Mouse (Mus musculus): ENCODE data around the gene Adamts12. TPM values are rescaled to one million over a fixed set of nuclear protein-coding genes. Genes with fewer than 3 reads are reported as not detected.
A peak's percentile ranks its signal among the peaks of the same experiment; 100 is the strongest.

The Adamts12 gene
- total and polyA plus RNA-seq, 2 experiments from 2014 or later, result 0.58 to 5.4 TPM

GRCm38 (mm10) chr15:11037376-11037695 is 27.3 kb upstream of the Adamts12 start:
- H3K4me3 ChIP-seq (ENCODE audit: low read depth, low read length), result peak overlapping the region; percentile 42
- peak; percentile 30 for DNase-seq
- peak overlapping the region; percentile 72 for H3K4me2 ChIP-seq (ENCODE audit: low read depth)
- ATAC-seq, result peak; percentile 30
- H3K4me1 ChIP-seq (ENCODE audit: insufficient read depth), result peaks cover 6% of the 10 kb centered on the region; the same call in 1 of the 2 replicates
- H3K27me3 ChIP-seq (ENCODE audit: insufficient read depth, low read length), result peaks cover 38% of the 10 kb centered on the region
- peak overlapping the region; percentile 41; the same call in 1 of the 2 replicates for H3K9ac ChIP-seq
- H3K36me3 ChIP-seq (ENCODE audit: insufficient read depth), result no peaks in the 10 kb centered on the region
- TF ChIP-seq CTCF (IDR thresholded peaks at IDR 0.05; ENCODE audit: low read depth), result no peak
- no peaks in the 10 kb centered on the region for H3K9me3 ChIP-seq (ENCODE audit: low read length)
- WGBS, result 3% methylated on average over 8 of the region's 8 CpGs
- H3K27ac ChIP-seq (ENCODE audit: low read depth, low read length), result no peak overlapping the region

GRCm38 (mm10) chr15:11037711-11038110 is 26.9 kb upstream of the Adamts12 start, which contains the start of gene Rxfp3:
Rxfp3 (minus strand) TSS chr15:11037991.
- 2% methylated on average over 16 of the region's 16 CpGs for WGBS
- H3K4me3 ChIP-seq (ENCODE audit: low read depth, low read length), result peak within 1 kb of the TSS; percentile 42
- peaks cover 6% of the 10 kb centered on the region; the same call in 1 of the 2 replicates for H3K4me1 ChIP-seq (ENCODE audit: insufficient read depth)
- DNase-seq (peak; percentile 35), ATAC-seq (peak; percentile 18; the same call in 1 of the 2 replicates)
- peak within 1 kb of the TSS; percentile 72 for H3K4me2 ChIP-seq (ENCODE audit: low read depth)
- H3K27ac ChIP-seq (ENCODE audit: low read depth, low read length), result no peak within 1 kb of the TSS
- H3K9ac ChIP-seq, result peak within 1 kb of the TSS; percentile 41
- no peak for TF ChIP-seq CTCF (IDR thresholded peaks at IDR 0.05; ENCODE audit: low read depth)
- peaks cover 38% of the 10 kb centered on the region for H3K27me3 ChIP-seq (ENCODE audit: insufficient read depth, low read length)
- no peaks in the 10 kb centered on the region for H3K9me3 ChIP-seq (ENCODE audit: low read length)
- no peaks in the 10 kb centered on the region for H3K36me3 ChIP-seq (ENCODE audit: insufficient read depth)

- 1% methylated on average over 12 of the region's 12 CpGs for WGBS
- peaks cover 38% of the 10 kb centered on the region for H3K27me3 ChIP-seq (ENCODE audit: insufficient read depth, low read length)
- no peak overlapping the region for H3K27ac ChIP-seq (ENCODE audit: low read depth, low read length)
- TF ChIP-seq CTCF (IDR thresholded peaks at IDR 0.05; ENCODE audit: low read depth), result peak; percentile 78
- 0 out of 2 replicates have a peak overlapping the region, but pooled peaks have one; percentile 1 for H3K4me2 ChIP-seq (ENCODE audit: low read depth)
- H3K9ac ChIP-seq, result no peak overlapping the region
- H3K4me1 ChIP-seq (ENCODE audit: insufficient read depth), result peaks cover 6% of the 10 kb centered on the region; the same call in 1 of the 2 replicates
- H3K9me3 ChIP-seq (ENCODE audit: low read length), result no peaks in the 10 kb centered on the region
- H3K36me3 ChIP-seq (ENCODE audit: insufficient read depth), result no peaks in the 10 kb centered on the region
- ATAC-seq, result no peak
- H3K4me3 ChIP-seq (ENCODE audit: low read depth, low read length), result no peak overlapping the region
- peak; percentile 81 for DNase-seq
Measured at GRCm38 (mm10) chr15:11038476-11038875, 26.1 kb upstream of the Adamts12 start.

GRCm38 (mm10) chr15:11040067-11040466 is 24.5 kb upstream of the Adamts12 start:
- ATAC-seq (no peak), DNase-seq (no peak)
- Histone ChIP-seq H3K9ac (no peak overlapping the region), H3K27ac (ENCODE audit: low read depth, low read length) (no peak overlapping the region), H3K4me2 (ENCODE audit: low read depth) (no peak overlapping the region), H3K27me3 (ENCODE audit: insufficient read depth, low read length) (peaks cover 28% of the 10 kb centered on the region), H3K4me1 (ENCODE audit: insufficient read depth) (peaks cover 6% of the 10 kb centered on the region; the same call in 1 of the 2 replicates), H3K4me3 (ENCODE audit: low read depth, low read length) (no peak overlapping the region), H3K36me3 (ENCODE audit: insufficient read depth) (no peaks in the 10 kb centered on the region), H3K9me3 (ENCODE audit: low read length) (no peaks in the 10 kb centered on the region)
- TF ChIP-seq CTCF (IDR thresholded peaks at IDR 0.05; ENCODE audit: low read depth), result no peak
- 69% methylated on average over 5 of the region's 5 CpGs for WGBS

- peaks cover 5% of the 10 kb centered on the region; the same call in 1 of the 2 replicates for H3K4me1 ChIP-seq (ENCODE audit: insufficient read depth)
- H3K4me2 ChIP-seq (ENCODE audit: low read depth), result no peak overlapping the region
- H3K4me3 ChIP-seq (ENCODE audit: low read depth, low read length), result no peak overlapping the region
- 92% methylated on average over 2 of the region's 2 CpGs for WGBS
- TF ChIP-seq CTCF (IDR thresholded peaks at IDR 0.05; ENCODE audit: low read depth), result no peak
- no peak for ATAC-seq
- no peaks in the 10 kb centered on the region for H3K9me3 ChIP-seq (ENCODE audit: low read length)
- H3K27me3 ChIP-seq (ENCODE audit: insufficient read depth, low read length), result peaks cover 17% of the 10 kb centered on the region
- no peak overlapping the region for H3K9ac ChIP-seq
- no peak for DNase-seq
- no peak overlapping the region for H3K27ac ChIP-seq (ENCODE audit: low read depth, low read length)
- H3K36me3 ChIP-seq (ENCODE audit: insufficient read depth), result no peaks in the 10 kb centered on the region
Measured at GRCm38 (mm10) chr15:11041229-11041628, 23.4 kb upstream of the Adamts12 start.

GRCm38 (mm10) chr15:11042828-11043227 is 21.8 kb upstream of the Adamts12 start:
- Histone ChIP-seq H3K9ac (no peak overlapping the region), H3K9me3 (ENCODE audit: low read length) (no peaks in the 10 kb centered on the region), H3K4me2 (ENCODE audit: low read depth) (no peak overlapping the region), H3K36me3 (ENCODE audit: insufficient read depth) (no peaks in the 10 kb centered on the region), H3K4me1 (ENCODE audit: insufficient read depth) (no peaks in the 10 kb centered on the region), H3K27ac (ENCODE audit: low read depth, low read length) (no peak overlapping the region), H3K4me3 (ENCODE audit: low read depth, low read length) (no peak overlapping the region), H3K27me3 (ENCODE audit: insufficient read depth, low read length) (0 out of 2 replicates have a peak, but pooled peaks cover 3% of the 10 kb centered on the region)
- TF ChIP-seq CTCF (IDR thresholded peaks at IDR 0.05; ENCODE audit: low read depth), result no peak
- DNase-seq, result no peak
- WGBS, result 79% methylated on average over 5 of the region's 5 CpGs
- ATAC-seq, result no peak

- no peaks in the 10 kb centered on the region for H3K36me3 ChIP-seq (ENCODE audit: insufficient read depth)
- no peaks in the 10 kb centered on the region for H3K4me1 ChIP-seq (ENCODE audit: insufficient read depth)
- no peak for TF ChIP-seq CTCF (IDR thresholded peaks at IDR 0.05; ENCODE audit: low read depth)
- DNase-seq (no peak), ATAC-seq (peak; percentile 25; the same call in 1 of the 2 replicates)
- H3K27ac ChIP-seq (ENCODE audit: low read depth, low read length), result no peak overlapping the region
- no peak overlapping the region for H3K4me2 ChIP-seq (ENCODE audit: low read depth)
- no peak overlapping the region for H3K9ac ChIP-seq
- 58% methylated on average over 10 of the region's 10 CpGs for whole genome bisulfite sequencing
- H3K9me3 ChIP-seq (ENCODE audit: low read length), result no peaks in the 10 kb centered on the region
- H3K27me3 ChIP-seq (ENCODE audit: insufficient read depth, low read length), result no peaks in the 10 kb centered on the region
- no peak overlapping the region for H3K4me3 ChIP-seq (ENCODE audit: low read depth, low read length)
Measured at GRCm38 (mm10) chr15:11053678-11054439, 10.7 kb upstream of the Adamts12 start.
